Mouse (Mus musculus) adrenal gland, postnatal 10 days (tissue): ENCODE measurements around the gene Maml2. TPM values are rescaled to one million over a fixed set of nuclear protein-coding genes. Genes with fewer than 3 reads are reported as not detected.
A peak's percentile ranks its signal among the peaks of the same experiment; 100 is the strongest.
"Not testable (repeated sequence)": the region's sequence is repeated elsewhere in the genome, so short reads cannot be mapped to it uniquely, and the experiment has no call there.

Source experiments
- DNase-seq: peaks from one replicate; pipeline ENCODE4 v3.0.0; 2021; ENCODE audit warnings: mixed read lengths
- total RNA-seq, 2 experiments: library from RNA; stranded (reverse); gene quantifications; 2 replicates each; pipeline ENCODE4 v1.2.3; 2021

Gene Maml2
- total RNA-seq, 2 experiments from 2014 or later = 7.4 to 9.4 TPM

- peak; percentile 34 for DNase-seq
Observed at GRCm38 (mm10) chr9:13681581-13682038, 383.9 kb downstream of the Maml2 start.

GRCm38 (mm10) chr9:13684327-13684934, 386.7 kb downstream of the Maml2 start:
- DNase-seq = no peak

- DNase-seq = peak; percentile 26
Observed at GRCm38 (mm10) chr9:13686977-13687659, 389.4 kb downstream of the Maml2 start.

GRCm38 (mm10) chr9:13688997-13689396, 391.2 kb downstream of the Maml2 start:
- no peak for DNase-seq

GRCm38 (mm10) chr9:13690321-13690720, 392.6 kb downstream of the Maml2 start:
- no peak for DNase-seq

- DNase-seq = no peak
Observed at GRCm38 (mm10) chr9:13693693-13694284, 396.0 kb downstream of the Maml2 start.

- DNase-seq = peak; percentile 60
Observed at GRCm38 (mm10) chr9:13694293-13694692, 396.5 kb downstream of the Maml2 start.

- DNase-seq = no peak
Observed at GRCm38 (mm10) chr9:13697041-13697811, 399.5 kb downstream of the Maml2 start.

GRCm38 (mm10) chr9:13697869-13698268, 400.1 kb downstream of the Maml2 start:
- DNase-seq = no peak

GRCm38 (mm10) chr9:13699061-13699780, 401.5 kb downstream of the Maml2 start:
- no peak for DNase-seq

- DNase-seq = no peak
Observed at GRCm38 (mm10) chr9:13699781-13700116, 402.0 kb downstream of the Maml2 start.

- no peak for DNase-seq
Observed at GRCm38 (mm10) chr9:13701773-13702172, 404.0 kb downstream of the Maml2 start.

GRCm38 (mm10) chr9:13703100-13703499, 405.3 kb downstream of the Maml2 start:
- no peak for DNase-seq

GRCm38 (mm10) chr9:13704917-13705316, 407.2 kb downstream of the Maml2 start:
- no peak for DNase-seq

- no peak for DNase-seq
Observed at GRCm38 (mm10) chr9:13707066-13707555, 409.4 kb downstream of the Maml2 start.

GRCm38 (mm10) chr9:13709436-13709835, 411.7 kb downstream of the Maml2 start:
- DNase-seq = no peak

- DNase-seq = not testable (repeated sequence)
Observed at GRCm38 (mm10) chr9:13715891-13716290, 418.1 kb downstream of the Maml2 start.

GRCm38 (mm10) chr9:13716316-13717099, 418.8 kb downstream of the Maml2 start:
- peak; percentile 85 for DNase-seq

GRCm38 (mm10) chr9:13748404-13748797, 450.6 kb downstream of the Maml2 start, which contains the start of gene Mtmr2:
Gene Mtmr2, plus strand, starts transcription at chr9:13748410.
- DNase-seq = no peak

GRCm38 (mm10) chr9:13748798-13749674, 451.3 kb downstream of the Maml2 start:
- DNase-seq = peak; percentile 98
